ENCODE assay signal across 8 mouse cellular contexts in genomic region chr2:127335767-127336496, GRCm38 (mm10). TPM values are rescaled to one million over a fixed set of nuclear protein-coding genes. Genes with fewer than 3 reads are reported as not detected.
A peak's percentile ranks its signal among the peaks of the same experiment; 100 is the strongest.
DNase-seq lines count a peak whose midpoint lies in the region; ATAC-seq and TF ChIP-seq lines count a peak whose summit lies in the region.

Dusp2 (plus strand) TSS chr2:127336159.

- TF ChIP-seq CTCF in E14TG2a.4 (conservative IDR thresholded peaks at IDR 0.05; ENCODE audit: low read length), result no peak
- TF ChIP-seq CTCF in layer of hippocampus, adult 2 months (conservative IDR thresholded peaks at IDR 0.05), result no peak
- TF ChIP-seq CTCF in lung, embryonic 14.5 days (IDR thresholded peaks at IDR 0.05; ENCODE audit: low read depth), result no peak
- no peak for TF ChIP-seq CTCF in testis, adult 2 months (IDR thresholded peaks at IDR 0.05; ENCODE audit: control insufficient read depth, insufficient read depth, insufficient replicate concordance, low read depth, low read length)

- DNase-seq in heart, postnatal 36 days, result peak; percentile 76 to 82
- DNase-seq in layer of hippocampus, adult 2 months (ENCODE audit: low spot score in 2 of 2), result peak; percentile 49 to 64
- peak; percentile 81 for DNase-seq in lung, embryonic 14.5 days

- WGBS in forebrain, embryonic 16.5 days, result under 1% methylated on average over 68 of the region's 76 CpGs
- under 1% methylated on average over 67 of the region's 76 CpGs for WGBS in lung, embryonic 14.5 days
- under 1% methylated on average over 46 of the region's 76 CpGs for WGBS in neural tube, embryonic 15.5 days

- H3K36me3 ChIP-seq in E14TG2a.4 (ENCODE audit: insufficient read depth, low read length), result no peaks in the 10 kb centered on the region
- no peaks in the 10 kb centered on the region for H3K36me3 ChIP-seq in forebrain, embryonic 16.5 days (ENCODE audit: control insufficient read depth, insufficient read depth)
- 0 out of 2 replicates have a peak, but pooled peaks cover 2% of the 10 kb centered on the region for H3K36me3 ChIP-seq in lung, embryonic 14.5 days (ENCODE audit: insufficient read depth)
- no peaks in the 10 kb centered on the region for H3K36me3 ChIP-seq in neural tube, embryonic 15.5 days
- H3K36me3 ChIP-seq in testis, adult 2 months (ENCODE audit: control insufficient read depth, insufficient read depth, low read length), result no peaks in the 10 kb centered on the region

- peak within 1 kb of the TSS; percentile 69 for H3K9ac ChIP-seq in forebrain, embryonic 16.5 days (replicated peaks; ENCODE audit: low read depth, low read length)
- peak within 1 kb of the TSS; percentile 59 for H3K9ac ChIP-seq in lung, embryonic 14.5 days
- H3K9ac ChIP-seq in neural tube, embryonic 15.5 days (replicated peaks), result peak within 1 kb of the TSS; percentile 65

- no peak for TF ChIP-seq POLR2A in testis, adult 2 months (IDR thresholded peaks at IDR 0.05; ENCODE audit: control insufficient read depth, low read depth, low read length)

- no peak within 1 kb of the TSS for H3K27ac ChIP-seq in forebrain, embryonic 16.5 days (ENCODE audit: low read length)
- H3K27ac ChIP-seq in layer of hippocampus, adult 2 months, result peak within 1 kb of the TSS; percentile 75
- no peak within 1 kb of the TSS; the same call in 1 of the 2 replicates for H3K27ac ChIP-seq in lung, embryonic 14.5 days (ENCODE audit: low read depth)
- peak within 1 kb of the TSS; percentile 33; the same call in 1 of the 2 replicates for H3K27ac ChIP-seq in neural tube, embryonic 15.5 days (replicated peaks)
- H3K27ac ChIP-seq in testis, adult 2 months (ENCODE audit: control insufficient read depth, insufficient read depth, low read depth, low read length), result no peak within 1 kb of the TSS

- intact Hi-C loops in heart, postnatal 36 days (cut with DNase I), result no loop called here

- H3K4me2 ChIP-seq in forebrain, embryonic 16.5 days (ENCODE audit: low read length), result peak within 1 kb of the TSS; percentile 88
- H3K4me2 ChIP-seq in lung, embryonic 14.5 days, result peak within 1 kb of the TSS; percentile 92
- H3K4me2 ChIP-seq in neural tube, embryonic 15.5 days, result peak within 1 kb of the TSS; percentile 94

- peaks cover 80% of the 10 kb centered on the region for H3K27me3 ChIP-seq in E14TG2a.4 (ENCODE audit: insufficient read depth, low read length)
- peaks cover 24% of the 10 kb centered on the region for H3K27me3 ChIP-seq in forebrain, embryonic 16.5 days (replicated peaks; ENCODE audit: control insufficient read depth, insufficient read depth, low read length)
- H3K27me3 ChIP-seq in lung, embryonic 14.5 days (ENCODE audit: insufficient read depth, low read length), result peaks cover 20% of the 10 kb centered on the region
- H3K27me3 ChIP-seq in neural tube, embryonic 15.5 days (replicated peaks), result peaks cover 39% of the 10 kb centered on the region
- no peaks in the 10 kb centered on the region for H3K27me3 ChIP-seq in testis, adult 2 months (ENCODE audit: control insufficient read depth, insufficient read depth, low read length)

- ATAC-seq in cerebellum, adult (ENCODE audit: insufficient number of reproducible peaks, low FRiP score, low TSS enrichment), result peak; percentile 33
- ATAC-seq in forebrain, embryonic 16.5 days, result peak; percentile 87
- peak; percentile 88 for ATAC-seq in lung, embryonic 14.5 days (ENCODE audit: insufficient read depth)
- ATAC-seq in neural tube, embryonic 15.5 days (ENCODE audit: low FRiP score), result peak; percentile 91

- peak within 1 kb of the TSS; percentile 80 for H3K4me3 ChIP-seq in E14TG2a.4 (replicated peaks; ENCODE audit: low read length)
- H3K4me3 ChIP-seq in forebrain, embryonic 16.5 days (replicated peaks; ENCODE audit: low read length), result peak within 1 kb of the TSS; percentile 61
- peak within 1 kb of the TSS; percentile 56 for H3K4me3 ChIP-seq in layer of hippocampus, adult 2 months
- H3K4me3 ChIP-seq in lung, embryonic 14.5 days (ENCODE audit: low read depth, low read length), result peak within 1 kb of the TSS; percentile 54
- H3K4me3 ChIP-seq in neural tube, embryonic 15.5 days (replicated peaks), result peak within 1 kb of the TSS; percentile 59
- H3K4me3 ChIP-seq in testis, adult 2 months (ENCODE audit: control insufficient read depth, low read depth, low read length), result peak within 1 kb of the TSS; percentile 91

- 0 out of 2 replicates have a peak, but pooled peaks cover 3% of the 10 kb centered on the region for H3K9me3 ChIP-seq in E14TG2a.4 (ENCODE audit: low read length)
- H3K9me3 ChIP-seq in forebrain, embryonic 16.5 days (ENCODE audit: control insufficient read depth, low read length), result no peaks in the 10 kb centered on the region
- no peaks in the 10 kb centered on the region for H3K9me3 ChIP-seq in lung, embryonic 14.5 days (ENCODE audit: low read depth, low read length)
- H3K9me3 ChIP-seq in neural tube, embryonic 15.5 days (replicated peaks), result no peaks in the 10 kb centered on the region

- H3K4me1 ChIP-seq in E14TG2a.4 (replicated peaks; ENCODE audit: low read depth, low read length), result peaks cover 28% of the 10 kb centered on the region
- peaks cover 9% of the 10 kb centered on the region; the same call in 1 of the 2 replicates for H3K4me1 ChIP-seq in forebrain, embryonic 16.5 days (replicated peaks; ENCODE audit: control insufficient read depth, insufficient read depth, low read length)
- H3K4me1 ChIP-seq in lung, embryonic 14.5 days (ENCODE audit: insufficient read depth), result no peaks in the 10 kb centered on the region
- H3K4me1 ChIP-seq in neural tube, embryonic 15.5 days, result peaks cover 16% of the 10 kb centered on the region
- H3K4me1 ChIP-seq in testis, adult 2 months (ENCODE audit: control insufficient read depth, insufficient read depth, low read length), result peaks cover 12% of the 10 kb centered on the region

RNA-seq across cellular contexts. Expression of gene Dusp2, which starts in this region (rescaled TPM):
- polyA plus RNA-seq in forebrain, embryonic 16.5 days (2015; fragmentation: Nextera tagmentation; extraction: Ambion mirVana), result 6.6 and 7.7 TPM in 2 replicates
- under 1 TPM; 0.36 to 0.38 TPM for total RNA-seq in heart, postnatal 36 days (2021)
- total RNA-seq in layer of hippocampus, adult 2 months (2021), result 1 to 10 TPM; 1.6 to 2.0 TPM
- 12.3 and 15.7 TPM in 2 replicates for polyA plus RNA-seq in lung, embryonic 14.5 days (2014; fragmentation: Nextera tagmentation; extraction: Ambion mirVana)
- polyA plus RNA-seq in neural tube, embryonic 15.5 days (2015; fragmentation: Nextera tagmentation; extraction: Ambion mirVana), result 18.2 and 23.1 TPM in 2 replicates
- 6.7 and 9.6 TPM in 2 replicates for polyA plus RNA-seq in testis, adult 2 months (2012; rRNA removed)

Comparison
In these comparisons a context has a peak if more than half of its experiments do, and no peak if none do; other contexts are left out.
1. Peak in DNase-seq in heart, postnatal 36 days; RNA of the gene not detected or under 1 TPM.
2. ATAC-seq: peak in every context shown above with its lines; median percentile 91 in neural tube, embryonic 15.5 days; 88 in lung, embryonic 14.5 days; 87 in forebrain, embryonic 16.5 days; 33 in cerebellum, adult.
3. H3K27ac ChIP-seq: peak in layer of hippocampus, adult 2 months (single experiment) and neural tube, embryonic 15.5 days (single experiment); none in forebrain, embryonic 16.5 days (single experiment), lung, embryonic 14.5 days (single experiment) and testis, adult 2 months (single experiment).
4. Peak in every context shown above with its lines, with median percentiles within 50 percentile points of each other: H3K4me3 ChIP-seq, H3K4me2 ChIP-seq, H3K9ac ChIP-seq and DNase-seq.